Mouse (Mus musculus) small intestine, adult 2 months (tissue): ENCODE results near the gene Spa17. TPM values are rescaled to one million over a fixed set of nuclear protein-coding genes. Genes with fewer than 3 reads are reported as not detected.

Experiments
- H3K27ac ChIP-seq: fragments of 200-500 bp; 2 replicates; pipeline ENCODE4 v1.5.1; 2012; ENCODE audit warnings: low read depth, low read length, control low read depth, inconsistent platforms; ENCODE audit not compliant: insufficient read depth
- H3K27me3 ChIP-seq: fragments of 200-500 bp; 2 replicates; pipeline ENCODE4 v1.6.1; 2012; ENCODE audit warnings: mild to moderate bottlenecking, moderate library complexity, low read length, inconsistent platforms; ENCODE audit not compliant: control insufficient read depth, insufficient read depth
- H3K36me3 ChIP-seq: fragments of 200-500 bp; 2 replicates; pipeline ENCODE4 v1.6.1; 2012; ENCODE audit warnings: mild to moderate bottlenecking, low read length, control low read depth, inconsistent platforms; ENCODE audit not compliant: control insufficient read depth, insufficient read depth
- H3K4me1 ChIP-seq: fragments of 200-500 bp; 2 replicates; pipeline ENCODE4 v1.6.1; 2012; ENCODE audit warnings: low read length, inconsistent platforms, mixed read lengths; ENCODE audit not compliant: control insufficient read depth, insufficient read depth, insufficient read length
- H3K4me3 ChIP-seq: fragments of 200-500 bp; 2 replicates; pipeline ENCODE4 v1.5.1; 2012; ENCODE audit warnings: low read depth, mild to moderate bottlenecking, control low read depth, inconsistent platforms, low read length, moderate library complexity
- CTCF ChIP-seq: fragments of 200-500 bp; IDR thresholded peaks from 2 replicates; pipeline ENCODE4 v1.5.1; 2012; ENCODE audit warnings: low read depth, mild to moderate bottlenecking, control low read depth, inconsistent platforms, low read length, moderate library complexity, mixed read lengths; ENCODE audit not compliant: insufficient replicate concordance, insufficient read length; ENCODE audit errors: extremely low read depth
- POLR2A ChIP-seq: fragments of 200-500 bp; IDR thresholded peaks from 2 replicates; pipeline ENCODE4 v1.6.1; 2012; ENCODE audit warnings: low read depth, mild to moderate bottlenecking, control low read depth, inconsistent platforms, low read length, moderate library complexity
- WGBS: fragments of 180-500 bp; shearing (Covaris S2); methylation state at CpG from one replicate; pipeline ENCODE4 v1.1.7; 2018; 5-methylcytosine and 5-hydroxymethylcytosine counted together
- polyA plus RNA-seq: library from polyadenylated mRNA; depleted of rRNA; stranded (reverse); fragments of >200 nt; gene quantifications from 2 replicates; pipeline ENCODE4 v1.2.3, GENCODE M21; 2012

Gene Spa17
- polyA plus RNA-seq, 1 experiment = 0.42 TPM

GRCm38 (mm10) chr9:37650639-37651038, 37.1 kb upstream of the Spa17 start:
- no peak overlapping the region for H3K27ac ChIP-seq
- no peak overlapping the region for H3K4me3 ChIP-seq
- 92% methylated on average over 5 of the region's 5 CpGs for WGBS
- H3K4me1 ChIP-seq = no peaks in the 10 kb centered on the region
- no peaks in the 10 kb centered on the region for H3K27me3 ChIP-seq
- peaks cover 72% of the 10 kb centered on the region for H3K36me3 ChIP-seq
- TF ChIP-seq POLR2A (no peak), CTCF (no peak)

- Histone ChIP-seq H3K4me3 (no peak overlapping the region), H3K36me3 (peaks cover 61% of the 10 kb centered on the region), H3K27me3 (no peaks in the 10 kb centered on the region), H3K4me1 (no peaks in the 10 kb centered on the region), H3K27ac (no peak overlapping the region)
- 84% methylated on average over 3 of the region's 3 CpGs for WGBS
- TF ChIP-seq CTCF (no peak), POLR2A (no peak)
Observed at GRCm38 (mm10) chr9:37646246-37646645, 32.7 kb upstream of the Spa17 start.

- Histone ChIP-seq H3K27me3 (no peaks in the 10 kb centered on the region), H3K27ac (no peak overlapping the region), H3K4me3 (no peak overlapping the region), H3K4me1 (no peaks in the 10 kb centered on the region), H3K36me3 (peaks cover 17% of the 10 kb centered on the region)
- no peak for TF ChIP-seq CTCF
- 90% methylated on average over 3 of the region's 3 CpGs for WGBS
Observed at GRCm38 (mm10) chr9:37638721-37639120, 25.2 kb upstream of the Spa17 start.

GRCm38 (mm10) chr9:37636800-37637542, 23.4 kb upstream of the Spa17 start:
- WGBS = 56% methylated on average over 6 of the region's 6 CpGs
- Histone ChIP-seq H3K27ac (no peak overlapping the region), H3K4me3 (no peak overlapping the region), H3K27me3 (no peaks in the 10 kb centered on the region), H3K4me1 (no peaks in the 10 kb centered on the region), H3K36me3 (peaks cover 19% of the 10 kb centered on the region)
- TF ChIP-seq CTCF (no peak), POLR2A (no peak)

- H3K36me3 ChIP-seq = peaks cover 18% of the 10 kb centered on the region
- H3K4me3 ChIP-seq = no peak overlapping the region
- no peaks in the 10 kb centered on the region for H3K4me1 ChIP-seq
- H3K27ac ChIP-seq = no peak overlapping the region
- 20% methylated on average over 7 of the region's 7 CpGs for WGBS
- H3K27me3 ChIP-seq = no peaks in the 10 kb centered on the region
- TF ChIP-seq POLR2A (no peak), CTCF (peak; percentile 70; the same call in 1 of the 2 replicates)
Observed at GRCm38 (mm10) chr9:37636335-37636734, 22.8 kb upstream of the Spa17 start.

- H3K4me1 ChIP-seq = no peaks in the 10 kb centered on the region
- no peak overlapping the region for H3K27ac ChIP-seq
- peaks cover 20% of the 10 kb centered on the region for H3K36me3 ChIP-seq
- no peak overlapping the region for H3K4me3 ChIP-seq
- no peaks in the 10 kb centered on the region for H3K27me3 ChIP-seq
- no peak for TF ChIP-seq CTCF
- TF ChIP-seq POLR2A = no peak
- 92% methylated on average over 3 of the region's 3 CpGs for WGBS
Observed at GRCm38 (mm10) chr9:37634269-37634668, 20.7 kb upstream of the Spa17 start.

GRCm38 (mm10) chr9:37632305-37632704, 18.8 kb upstream of the Spa17 start:
- Histone ChIP-seq H3K4me1 (no peaks in the 10 kb centered on the region), H3K27me3 (no peaks in the 10 kb centered on the region), H3K36me3 (peaks cover 25% of the 10 kb centered on the region), H3K27ac (no peak overlapping the region), H3K4me3 (no peak overlapping the region)
- TF ChIP-seq POLR2A (no peak), CTCF (no peak)
- 93% methylated on average over 2 of the region's 2 CpGs for WGBS
